Mouse (Mus musculus): ENCODE data around the gene Rab11fip4. TPM values are rescaled to one million over a fixed set of nuclear protein-coding genes. Genes with fewer than 3 reads are reported as not detected.

Gene Rab11fip4
- polyA plus RNA-seq (2016; fragmentation: Nextera tagmentation; extraction: Ambion mirVana): 28.3 and 28.5 TPM in 2 replicates

DNA sequence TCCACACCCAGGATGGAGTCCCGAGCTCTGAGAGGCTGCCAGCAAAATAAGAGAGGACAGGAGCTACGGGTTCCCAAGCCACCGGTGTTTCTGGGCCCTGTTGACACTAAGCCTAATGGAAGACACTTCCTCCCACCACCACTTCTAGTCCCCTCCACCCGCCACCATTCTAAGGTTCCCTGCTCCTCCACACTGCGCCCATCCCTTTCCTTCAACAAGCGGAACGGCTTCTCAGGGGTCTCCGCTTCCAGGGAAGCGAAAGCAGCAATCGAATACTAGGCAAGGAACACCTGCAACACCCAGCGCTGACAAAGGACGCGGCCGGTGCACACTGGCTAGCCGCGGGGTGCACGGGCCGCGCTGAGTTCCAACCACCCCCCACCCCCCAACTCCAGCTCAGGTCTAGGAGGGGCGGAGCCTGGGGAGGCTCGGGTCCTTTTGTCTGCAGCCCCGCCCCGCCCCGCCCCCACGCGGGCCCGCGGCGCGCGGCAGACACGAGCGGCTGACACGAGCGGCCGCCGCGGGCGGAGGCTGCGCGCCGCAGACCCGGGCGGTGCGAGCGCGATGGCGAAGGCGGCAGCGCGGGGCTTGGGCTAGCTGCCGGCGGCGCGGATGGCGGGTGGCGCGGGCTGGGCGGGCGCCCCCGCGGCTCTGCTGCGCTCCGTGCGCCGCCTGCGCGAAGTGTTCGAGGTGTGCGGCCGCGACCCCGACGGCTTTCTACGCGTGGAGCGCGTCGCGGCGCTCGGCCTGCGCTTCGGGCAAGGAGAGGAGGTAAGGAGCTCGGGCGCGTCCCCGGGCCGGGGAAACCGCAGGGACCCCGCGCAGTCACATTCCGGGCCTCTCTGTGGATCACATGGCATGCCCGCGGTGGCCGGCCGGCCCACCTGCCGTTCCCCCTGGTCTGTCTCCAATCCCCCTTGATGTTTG, at the start of gene Rab11fip4:
TSS of gene Rab11fip4 (plus strand) at position 549 of the 927 bp plus-strand sequence.
- ATAC-seq (ENCODE audit: low FRiP score): peak; percentile 71
- H3K4me1 ChIP-seq: peaks cover 28% of the 10 kb centered on the region
- 1% methylated on average over 32 of the region's 98 CpGs for WGBS

GRCm38 (mm10) chr11:79552622-79553021, 38.4 kb upstream of the Rab11fip4 start:
- Histone ChIP-seq H3K36me3 (peaks cover 85% of the 10 kb centered on the region), H3K4me2 (replicated peaks) (no peak overlapping the region), H3K9me3 (replicated peaks) (no peaks in the 10 kb centered on the region), H3K4me3 (no peak overlapping the region), H3K4me1 (no peaks in the 10 kb centered on the region), H3K27ac (no peak overlapping the region), H3K9ac (no peak overlapping the region), H3K27me3 (no peaks in the 10 kb centered on the region)
- ATAC-seq (ENCODE audit: low FRiP score): no peak
- 76% methylated on average over 1 of the region's 1 CpGs for WGBS

More for the DNA sequence above, at the start of gene Rab11fip4:
- H3K4me3 ChIP-seq: peak within 1 kb of the TSS; percentile 67
- no peaks in the 10 kb centered on the region for H3K36me3 ChIP-seq
- H3K4me2 ChIP-seq (replicated peaks): peak within 1 kb of the TSS; percentile 74
- peak within 1 kb of the TSS; percentile 78 for H3K27ac ChIP-seq
- no peaks in the 10 kb centered on the region for H3K9me3 ChIP-seq (replicated peaks)
- H3K9ac ChIP-seq: peak within 1 kb of the TSS; percentile 82
- H3K27me3 ChIP-seq: peaks cover 38% of the 10 kb centered on the region

- no peak overlapping the region for H3K27ac ChIP-seq
- no peak overlapping the region for H3K9ac ChIP-seq
- peaks cover 67% of the 10 kb centered on the region for H3K36me3 ChIP-seq
- 94% methylated on average over 4 of the region's 4 CpGs for WGBS
- ATAC-seq (ENCODE audit: low FRiP score): no peak
- no peaks in the 10 kb centered on the region for H3K4me1 ChIP-seq
- H3K4me2 ChIP-seq (replicated peaks): no peak overlapping the region
- H3K4me3 ChIP-seq: no peak overlapping the region
- no peaks in the 10 kb centered on the region for H3K27me3 ChIP-seq
- no peaks in the 10 kb centered on the region for H3K9me3 ChIP-seq (replicated peaks)
Observed at GRCm38 (mm10) chr11:79560536-79560935, 30.5 kb upstream of the Rab11fip4 start.

GRCm38 (mm10) chr11:79563493-79563892, 27.5 kb upstream of the Rab11fip4 start:
- no peak overlapping the region for H3K4me2 ChIP-seq (replicated peaks)
- WGBS: 94% methylated on average over 7 of the region's 7 CpGs
- no peaks in the 10 kb centered on the region for H3K27me3 ChIP-seq
- peaks cover 69% of the 10 kb centered on the region for H3K36me3 ChIP-seq
- H3K9me3 ChIP-seq (replicated peaks): no peaks in the 10 kb centered on the region
- no peak for ATAC-seq (ENCODE audit: low FRiP score)
- no peak overlapping the region for H3K27ac ChIP-seq
- no peaks in the 10 kb centered on the region for H3K4me1 ChIP-seq
- H3K9ac ChIP-seq: no peak overlapping the region
- H3K4me3 ChIP-seq: no peak overlapping the region

DNA sequence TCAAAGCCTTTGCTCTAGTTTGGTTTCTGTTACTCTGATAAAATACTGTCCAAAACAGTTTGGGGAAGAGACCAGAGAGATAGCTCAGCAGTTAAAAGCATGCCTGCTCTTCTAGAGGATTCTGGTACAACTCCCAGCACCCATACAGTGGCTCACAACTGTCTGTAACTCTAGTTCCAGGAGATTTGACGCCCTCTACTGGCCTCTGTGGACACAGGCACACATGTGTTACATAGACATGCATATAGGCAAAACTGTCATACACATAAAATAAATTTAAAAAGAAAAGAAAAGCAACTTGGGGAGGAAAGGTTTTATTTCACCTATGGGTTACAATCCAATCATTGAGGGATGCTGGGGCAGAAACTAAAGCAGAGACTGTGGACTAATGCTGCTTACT, 24.1 kb upstream of the Rab11fip4 start:
- H3K27ac ChIP-seq: no peak overlapping the region
- H3K36me3 ChIP-seq: peaks cover 74% of the 10 kb centered on the region
- H3K9me3 ChIP-seq (replicated peaks): no peaks in the 10 kb centered on the region
- no peak overlapping the region for H3K4me2 ChIP-seq (replicated peaks)
- H3K4me1 ChIP-seq: no peaks in the 10 kb centered on the region
- ATAC-seq (ENCODE audit: low FRiP score): no peak
- no peak overlapping the region for H3K9ac ChIP-seq
- WGBS: 54% methylated on average over 1 of the region's 1 CpGs
- H3K4me3 ChIP-seq: no peak overlapping the region
- no peaks in the 10 kb centered on the region for H3K27me3 ChIP-seq

DNA sequence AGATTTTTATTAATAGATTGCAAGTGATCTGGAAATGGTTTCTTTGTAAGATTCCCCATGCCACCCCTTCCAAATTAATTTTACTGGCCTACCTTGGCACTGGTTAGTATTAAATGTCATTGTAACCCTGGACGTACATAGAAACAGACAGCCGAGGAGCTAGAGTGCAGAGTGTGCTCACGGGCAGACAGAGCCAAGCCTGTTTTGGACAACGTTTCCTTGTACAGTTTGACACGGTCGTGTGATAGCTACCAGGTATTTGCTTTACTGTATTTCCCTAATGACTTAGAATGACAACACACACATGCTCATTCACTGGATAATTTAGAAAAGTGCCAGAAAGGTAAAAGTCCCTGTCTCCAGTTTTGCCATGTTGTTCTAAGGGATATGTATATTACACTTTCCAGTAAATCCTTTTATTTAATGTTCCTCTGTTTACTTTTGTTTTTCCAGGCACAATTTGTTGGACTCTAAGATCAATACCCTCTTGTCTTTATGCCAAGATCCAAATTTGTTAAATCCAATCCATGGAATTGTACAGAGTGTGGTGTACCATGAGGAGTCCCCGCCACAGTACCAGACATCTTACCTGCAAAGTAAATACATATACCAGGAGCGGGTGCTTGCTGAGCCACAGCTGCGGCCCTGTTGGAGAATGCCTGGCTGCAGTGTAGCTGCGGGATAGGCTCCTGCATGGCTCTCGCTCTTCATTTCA, 22.7 kb upstream of the Rab11fip4 start:
- H3K9me3 ChIP-seq (replicated peaks): no peaks in the 10 kb centered on the region
- no peak overlapping the region for H3K27ac ChIP-seq
- H3K9ac ChIP-seq: no peak overlapping the region
- no peaks in the 10 kb centered on the region for H3K4me1 ChIP-seq
- 92% methylated on average over 11 of the region's 11 CpGs for WGBS
- no peak overlapping the region for H3K4me2 ChIP-seq (replicated peaks)
- no peak overlapping the region for H3K4me3 ChIP-seq
- no peak for ATAC-seq (ENCODE audit: low FRiP score)
- peaks cover 66% of the 10 kb centered on the region for H3K36me3 ChIP-seq
- no peaks in the 10 kb centered on the region for H3K27me3 ChIP-seq

GRCm38 (mm10) chr11:79570319-79570718, 20.7 kb upstream of the Rab11fip4 start:
- Histone ChIP-seq H3K9ac (no peak overlapping the region), H3K27me3 (no peaks in the 10 kb centered on the region), H3K4me3 (no peak overlapping the region), H3K9me3 (replicated peaks) (no peaks in the 10 kb centered on the region), H3K36me3 (peaks cover 75% of the 10 kb centered on the region), H3K27ac (no peak overlapping the region), H3K4me1 (no peaks in the 10 kb centered on the region), H3K4me2 (replicated peaks) (no peak overlapping the region)
- 95% methylated on average over 2 of the region's 2 CpGs for WGBS
- ATAC-seq (ENCODE audit: low FRiP score): no peak

GRCm38 (mm10) chr11:79573836-79574235, 17.2 kb upstream of the Rab11fip4 start:
- no peaks in the 10 kb centered on the region for H3K27me3 ChIP-seq
- H3K4me2 ChIP-seq (replicated peaks): no peak overlapping the region
- 85% methylated on average over 3 of the region's 3 CpGs for WGBS
- H3K36me3 ChIP-seq: peaks cover 62% of the 10 kb centered on the region
- no peak overlapping the region for H3K9ac ChIP-seq
- no peak overlapping the region for H3K27ac ChIP-seq
- H3K4me1 ChIP-seq: no peaks in the 10 kb centered on the region
- ATAC-seq (ENCODE audit: low FRiP score): no peak
- H3K4me3 ChIP-seq: no peak overlapping the region
- H3K9me3 ChIP-seq (replicated peaks): no peaks in the 10 kb centered on the region

- WGBS: 92% methylated on average over 14 of the region's 14 CpGs
- Histone ChIP-seq H3K27ac (no peak overlapping the region), H3K9me3 (replicated peaks) (no peaks in the 10 kb centered on the region), H3K4me1 (no peaks in the 10 kb centered on the region), H3K4me2 (replicated peaks) (no peak overlapping the region), H3K36me3 (peaks cover 52% of the 10 kb centered on the region), H3K9ac (no peak overlapping the region), H3K4me3 (no peak overlapping the region), H3K27me3 (no peaks in the 10 kb centered on the region)
- ATAC-seq (ENCODE audit: low FRiP score): no peak
Observed at GRCm38 (mm10) chr11:79575383-79576073, 15.5 kb upstream of the Rab11fip4 start.

- Histone ChIP-seq H3K36me3 (peaks cover 41% of the 10 kb centered on the region), H3K9me3 (replicated peaks) (no peaks in the 10 kb centered on the region), H3K4me3 (no peak overlapping the region), H3K4me2 (replicated peaks) (no peak overlapping the region), H3K4me1 (no peaks in the 10 kb centered on the region), H3K27me3 (no peaks in the 10 kb centered on the region), H3K9ac (no peak overlapping the region), H3K27ac (no peak overlapping the region)
- WGBS: 52% methylated on average over 5 of the region's 5 CpGs
- ATAC-seq (ENCODE audit: low FRiP score): no peak
Observed at GRCm38 (mm10) chr11:79577741-79578140, 13.3 kb upstream of the Rab11fip4 start.

DNA sequence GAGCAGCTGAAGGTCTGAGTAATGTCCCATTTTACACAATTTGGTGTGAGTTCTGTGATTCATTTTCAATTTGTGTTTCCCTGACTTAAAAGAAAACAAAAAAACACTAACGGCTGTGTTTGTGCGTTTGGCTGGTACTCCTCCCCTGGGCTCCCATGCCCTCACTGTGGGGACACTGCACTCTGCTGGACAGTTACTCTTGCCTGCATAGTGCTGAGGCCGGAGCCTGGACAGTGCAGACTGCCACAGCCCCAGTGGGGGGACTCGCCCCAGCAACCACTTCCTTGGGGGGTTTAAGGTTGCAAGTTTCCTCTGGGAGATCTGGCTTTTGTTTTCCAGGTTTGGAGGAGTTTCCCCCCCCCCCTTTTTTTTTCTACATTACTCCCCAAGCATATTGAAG, 10.4 kb upstream of the Rab11fip4 start:
- H3K4me2 ChIP-seq (replicated peaks): no peak overlapping the region
- 0 out of 2 replicates have a peak, but pooled peaks cover 3% of the 10 kb centered on the region for H3K4me1 ChIP-seq
- no peak overlapping the region for H3K27ac ChIP-seq
- 45% methylated on average over 4 of the region's 4 CpGs for WGBS
- no peak overlapping the region for H3K4me3 ChIP-seq
- ATAC-seq (ENCODE audit: low FRiP score): no peak
- no peak overlapping the region for H3K9ac ChIP-seq
- H3K27me3 ChIP-seq: no peaks in the 10 kb centered on the region
- H3K36me3 ChIP-seq: peaks cover 19% of the 10 kb centered on the region
- H3K9me3 ChIP-seq (replicated peaks): no peaks in the 10 kb centered on the region

GRCm38 (mm10) chr11:79581257-79581656, 9.8 kb upstream of the Rab11fip4 start:
- H3K9ac ChIP-seq: no peak overlapping the region
- WGBS: 85% methylated on average over 6 of the region's 6 CpGs

More at GRCm38 (mm10) chr11:79581257-79581656, 9.8 kb upstream of the Rab11fip4 start:
- ATAC-seq (ENCODE audit: low FRiP score): no peak
- Histone ChIP-seq H3K4me2 (replicated peaks) (no peak overlapping the region), H3K4me3 (no peak overlapping the region), H3K27ac (no peak overlapping the region), H3K27me3 (no peaks in the 10 kb centered on the region), H3K36me3 (peaks cover 17% of the 10 kb centered on the region), H3K9me3 (replicated peaks) (no peaks in the 10 kb centered on the region), H3K4me1 (0 out of 2 replicates have a peak, but pooled peaks cover 3% of the 10 kb centered on the region)
